Comparison of ENCODE assay signal across 24 mouse cellular contexts in genomic region chr11:9269090-9269489, GRCm38 (mm10).
DNase-seq lines count a peak whose midpoint lies in the region; ATAC-seq and TF ChIP-seq lines count a peak whose summit lies in the region.
"Had no signal": no experiment of that assay in that cellular context is flagged by ENCODE, and none has a peak within 500 bp of the region (broad histone marks: within the 10 kb centered on the region; RNA-seq: fewer than 3 reads in every experiment).

No protein-coding gene starts in this region.

- no peak overlapping the region for H3K9ac ChIP-seq in forebrain, embryonic 15.5 days (replicated peaks)
- no peak overlapping the region for H3K9ac ChIP-seq in forebrain, embryonic 12.5 days
- no peak overlapping the region for H3K9ac ChIP-seq in midbrain, embryonic 14.5 days (replicated peaks; ENCODE audit: low read length)
- H3K9ac ChIP-seq in midbrain, embryonic 16.5 days (ENCODE audit: low read depth, low read length) = no peak overlapping the region
- no peak overlapping the region for H3K9ac ChIP-seq in intestine, postnatal 0 days (ENCODE audit: low read depth, low read length)
- H3K9ac ChIP-seq: kidney, embryonic 15.5 days; liver, embryonic 14.5 days; lung, embryonic 14.5 days; midbrain, embryonic 13.5 days; neural tube, embryonic 13.5 days; stomach, embryonic 15.5 days had no signal

- peak; percentile 4 for DNase-seq in midbrain, embryonic 14.5 days
- peak; percentile 23 for DNase-seq in brain, adult 2 months (ENCODE audit: low read depth, low spot score)
- DNase-seq in layer of hippocampus, adult 9-10 months (ENCODE audit: low spot score) = peak; percentile 15
- no peak for DNase-seq in lung, postnatal 36 days
- DNase-seq: adrenal gland, postnatal 25 days; cerebellum, adult 11 months; cerebellum, adult 9-11 months; kidney, adult 11 months; kidney, postnatal 36 days; lung, embryonic 14.5 days; right cerebral cortex, postnatal 25 days; thymus, postnatal 25 days had no signal

- no peaks in the 10 kb centered on the region for H3K9me3 ChIP-seq in forebrain, embryonic 15.5 days
- no peaks in the 10 kb centered on the region for H3K9me3 ChIP-seq in forebrain, embryonic 12.5 days
- H3K9me3 ChIP-seq in midbrain, embryonic 14.5 days (ENCODE audit: control insufficient read depth, low read length) = no peaks in the 10 kb centered on the region
- H3K9me3 ChIP-seq in midbrain, embryonic 16.5 days (replicated peaks; ENCODE audit: control insufficient read depth, low read length, poor library complexity, severe bottlenecking) = no peaks in the 10 kb centered on the region
- H3K9me3 ChIP-seq in intestine, postnatal 0 days (ENCODE audit: control insufficient read depth) = no peaks in the 10 kb centered on the region
- H3K9me3 ChIP-seq: embryonic facial prominence, embryonic 10.5 days; heart, embryonic 10.5 days; kidney, embryonic 15.5 days; megakaryocyte, embryonic 14.5 days; midbrain, embryonic 13.5 days; neural tube, embryonic 13.5 days; stomach, embryonic 15.5 days had no signal

- no peak overlapping the region for H3K27ac ChIP-seq in forebrain, embryonic 15.5 days (replicated peaks)
- H3K27ac ChIP-seq in forebrain, embryonic 12.5 days = no peak overlapping the region
- no peak overlapping the region for H3K27ac ChIP-seq in midbrain, embryonic 14.5 days (replicated peaks; ENCODE audit: low read depth, low read length)
- no peak overlapping the region for H3K27ac ChIP-seq in midbrain, embryonic 16.5 days (ENCODE audit: low read length)
- H3K27ac ChIP-seq in intestine, postnatal 0 days (ENCODE audit: low read depth, low read length) = no peak overlapping the region
- H3K27ac ChIP-seq: embryonic facial prominence, embryonic 10.5 days; heart, embryonic 10.5 days; kidney, embryonic 15.5 days; liver, embryonic 14.5 days; midbrain, embryonic 13.5 days; neural tube, embryonic 13.5 days; stomach, embryonic 15.5 days had no signal

- H3K4me2 ChIP-seq in forebrain, embryonic 15.5 days (replicated peaks) = no peak overlapping the region
- H3K4me2 ChIP-seq in forebrain, embryonic 12.5 days = no peak overlapping the region
- H3K4me2 ChIP-seq in midbrain, embryonic 14.5 days (ENCODE audit: low read length) = no peak overlapping the region
- no peak overlapping the region for H3K4me2 ChIP-seq in midbrain, embryonic 16.5 days (ENCODE audit: low read length)
- H3K4me2 ChIP-seq in intestine, postnatal 0 days (replicated peaks; ENCODE audit: low read depth) = no peak overlapping the region
- H3K4me2 ChIP-seq: kidney, embryonic 15.5 days; lung, embryonic 14.5 days; midbrain, embryonic 13.5 days; neural tube, embryonic 13.5 days; stomach, embryonic 15.5 days had no signal

- no peak overlapping the region for H3K4me3 ChIP-seq in forebrain, embryonic 15.5 days
- H3K4me3 ChIP-seq in forebrain, embryonic 12.5 days (replicated peaks) = no peak overlapping the region
- H3K4me3 ChIP-seq in midbrain, embryonic 14.5 days (replicated peaks; ENCODE audit: low read depth, low read length) = no peak overlapping the region
- no peak overlapping the region for H3K4me3 ChIP-seq in midbrain, embryonic 16.5 days (ENCODE audit: low read depth, low read length)
- H3K4me3 ChIP-seq in intestine, postnatal 0 days (ENCODE audit: low read depth, low read length) = no peak overlapping the region
- H3K4me3 ChIP-seq: embryonic facial prominence, embryonic 10.5 days; heart, embryonic 10.5 days; kidney, embryonic 15.5 days; megakaryocyte, embryonic 14.5 days; midbrain, embryonic 13.5 days; neural tube, embryonic 13.5 days; stomach, embryonic 15.5 days had no signal

- H3K4me1 ChIP-seq in forebrain, embryonic 15.5 days = no peaks in the 10 kb centered on the region
- H3K4me1 ChIP-seq in forebrain, embryonic 12.5 days = no peaks in the 10 kb centered on the region
- no peaks in the 10 kb centered on the region for H3K4me1 ChIP-seq in midbrain, embryonic 14.5 days (ENCODE audit: control insufficient read depth, insufficient read depth, low read length)
- H3K4me1 ChIP-seq in midbrain, embryonic 16.5 days (ENCODE audit: control insufficient read depth, insufficient read depth, low read length) = no peaks in the 10 kb centered on the region
- H3K4me1 ChIP-seq in intestine, postnatal 0 days (replicated peaks; ENCODE audit: control insufficient read depth, insufficient read depth, low read length) = no peaks in the 10 kb centered on the region
- H3K4me1 ChIP-seq: embryonic facial prominence, embryonic 10.5 days; heart, embryonic 10.5 days; kidney, embryonic 15.5 days; megakaryocyte, embryonic 14.5 days; midbrain, embryonic 13.5 days; neural tube, embryonic 13.5 days; stomach, embryonic 15.5 days had no signal

- H3K36me3 ChIP-seq in forebrain, embryonic 15.5 days = no peaks in the 10 kb centered on the region
- H3K36me3 ChIP-seq in forebrain, embryonic 12.5 days (replicated peaks) = no peaks in the 10 kb centered on the region
- H3K36me3 ChIP-seq in midbrain, embryonic 14.5 days (ENCODE audit: control insufficient read depth, insufficient read depth, low read length) = no peaks in the 10 kb centered on the region
- no peaks in the 10 kb centered on the region for H3K36me3 ChIP-seq in midbrain, embryonic 16.5 days (ENCODE audit: control insufficient read depth, insufficient read depth, low read length)
- H3K36me3 ChIP-seq in intestine, postnatal 0 days (ENCODE audit: control insufficient read depth, insufficient read depth) = no peaks in the 10 kb centered on the region
- H3K36me3 ChIP-seq: embryonic facial prominence, embryonic 10.5 days; heart, embryonic 10.5 days; kidney, embryonic 15.5 days; midbrain, embryonic 13.5 days; neural tube, embryonic 13.5 days; stomach, embryonic 15.5 days had no signal

- H3K27me3 ChIP-seq in forebrain, embryonic 15.5 days = no peaks in the 10 kb centered on the region
- H3K27me3 ChIP-seq in forebrain, embryonic 12.5 days = no peaks in the 10 kb centered on the region
- no peaks in the 10 kb centered on the region for H3K27me3 ChIP-seq in midbrain, embryonic 14.5 days (ENCODE audit: control insufficient read depth, insufficient read depth, low read length)
- no peaks in the 10 kb centered on the region for H3K27me3 ChIP-seq in midbrain, embryonic 16.5 days (ENCODE audit: control insufficient read depth, insufficient read depth, low read depth, low read length)
- H3K27me3 ChIP-seq in intestine, postnatal 0 days (replicated peaks; ENCODE audit: control insufficient read depth, insufficient read depth, low read length) = no peaks in the 10 kb centered on the region
- H3K27me3 ChIP-seq: kidney, embryonic 15.5 days; megakaryocyte, embryonic 14.5 days; midbrain, embryonic 13.5 days; neural tube, embryonic 13.5 days; stomach, embryonic 15.5 days had no signal

- ATAC-seq in forebrain, embryonic 15.5 days (replicated peaks) = peak; percentile 83
- no peak for ATAC-seq in forebrain, embryonic 12.5 days (ENCODE audit: low FRiP score)
- ATAC-seq in midbrain, embryonic 14.5 days (ENCODE audit: low FRiP score, low TSS enrichment) = no peak
- no peak; the same call in 1 of the 2 replicates for ATAC-seq in midbrain, embryonic 16.5 days
- no peak for ATAC-seq in intestine, postnatal 0 days
- ATAC-seq: midbrain, embryonic 13.5 days had no signal

- TF ChIP-seq CTCF in intestine, postnatal 0 days (IDR thresholded peaks at IDR 0.05; ENCODE audit: low read depth) = no peak

- 62% methylated on average over 3 of the region's 3 CpGs for WGBS in forebrain, embryonic 15.5 days
- 82% methylated on average over 3 of the region's 3 CpGs for WGBS in forebrain, embryonic 12.5 days
- WGBS in midbrain, embryonic 14.5 days = 69% methylated on average over 3 of the region's 3 CpGs
- 61% methylated on average over 3 of the region's 3 CpGs for WGBS in midbrain, embryonic 16.5 days
- 73% methylated on average over 3 of the region's 3 CpGs for WGBS in intestine, postnatal 0 days
